Mouse (Mus musculus) heart, postnatal 0 days (tissue): ENCODE measurements around the gene Atg7. TPM values are rescaled to one million over a fixed set of nuclear protein-coding genes. Genes with fewer than 3 reads are reported as not detected.

Experiments used
- ATAC-seq: fragments of 200-750 bp; cut with Nextera tagmentation; 2 replicates; pipeline ENCODE4 v1.8.0; 2017; ENCODE audit warnings: low read depth, moderate number of reproducible peaks, moderate library complexity; ENCODE audit not compliant: insufficient read depth
- DNase-seq: peaks from one replicate; pipeline ENCODE4 v3.0.0-alpha.2; 2016; ENCODE audit warnings: low spot score
- H3K27ac ChIP-seq: fragments of 300-500 bp; sonication (generic); 2 replicates; pipeline ENCODE4 v1.5.1; 2014; ENCODE audit warnings: low read depth, mild to moderate bottlenecking
- H3K27me3 ChIP-seq: fragments of 300-500 bp; sonication (generic); 2 replicates; pipeline ENCODE4 v1.6.1; 2014; ENCODE audit warnings: low read length, mixed read lengths; ENCODE audit not compliant: control insufficient read depth, insufficient read depth
- H3K36me3 ChIP-seq: fragments of 300-500 bp; sonication (generic); replicated peaks from 2 replicates; pipeline ENCODE4 v1.6.1; 2014; ENCODE audit warnings: low read length, mixed read lengths; ENCODE audit not compliant: control insufficient read depth, insufficient read depth
- H3K4me1 ChIP-seq: fragments of 300-500 bp; sonication (generic); 2 replicates; pipeline ENCODE4 v1.6.1; 2014; ENCODE audit warnings: antibody characterized with exemption; ENCODE audit not compliant: control insufficient read depth, insufficient read depth
- H3K4me2 ChIP-seq: fragments of 300-500 bp; sonication (generic); 2 replicates; pipeline ENCODE4 v1.6.1; 2014; ENCODE audit warnings: low read depth, mild to moderate bottlenecking, low read length, moderate library complexity
- H3K4me3 ChIP-seq: fragments of 300-500 bp; sonication (generic); 2 replicates; pipeline ENCODE4 v1.5.1; 2014; ENCODE audit warnings: low read depth, low read length
- H3K9ac ChIP-seq: fragments of 300-500 bp; sonication (generic); replicated peaks from 2 replicates; pipeline ENCODE4 v1.6.1; 2014; ENCODE audit warnings: low read depth, low read length, mixed read lengths
- H3K9me3 ChIP-seq: fragments of 300-500 bp; sonication (generic); replicated peaks from 2 replicates; pipeline ENCODE4 v1.6.1; 2016; ENCODE audit warnings: low read length; ENCODE audit not compliant: control insufficient read depth
- CTCF ChIP-seq: IDR thresholded peaks from 2 replicates; pipeline ENCODE4 v1.5.1; 2016; ENCODE audit warnings: antibody characterized with exemption, control low read depth, low read depth
- EP300 ChIP-seq: IDR thresholded peaks from 2 replicates; pipeline ENCODE4 v1.6.1; 2016; ENCODE audit warnings: antibody characterized with exemption, low read depth
- WGBS: fragments of 180-500 bp; shearing (Covaris S2); extraction: QIAGEN DNeasy Blood & Tissue Kit; methylation state at CpG from one replicate; pipeline ENCODE4 v1.1.7; 2014; 5-methylcytosine and 5-hydroxymethylcytosine counted together
- polyA plus RNA-seq: library from polyadenylated mRNA; unstranded; fragments of >200 nt; fragmentation: Nextera tagmentation; extraction: Ambion mirVana; gene quantifications from 2 replicates; pipeline ENCODE4 v1.2.1, GENCODE M21; 2015
- total RNA-seq: library from RNA; depleted of rRNA; stranded (reverse); fragments of >200 nt; gene quantifications from 2 replicates; pipeline ENCODE4 v1.2.3, GENCODE M21; 2014; ENCODE audit warnings: low replicate concordance

Atg7 gene
- total and polyA plus RNA-seq, 2 experiments from 2014 or later: 13.8 to 14.8 TPM

DNA sequence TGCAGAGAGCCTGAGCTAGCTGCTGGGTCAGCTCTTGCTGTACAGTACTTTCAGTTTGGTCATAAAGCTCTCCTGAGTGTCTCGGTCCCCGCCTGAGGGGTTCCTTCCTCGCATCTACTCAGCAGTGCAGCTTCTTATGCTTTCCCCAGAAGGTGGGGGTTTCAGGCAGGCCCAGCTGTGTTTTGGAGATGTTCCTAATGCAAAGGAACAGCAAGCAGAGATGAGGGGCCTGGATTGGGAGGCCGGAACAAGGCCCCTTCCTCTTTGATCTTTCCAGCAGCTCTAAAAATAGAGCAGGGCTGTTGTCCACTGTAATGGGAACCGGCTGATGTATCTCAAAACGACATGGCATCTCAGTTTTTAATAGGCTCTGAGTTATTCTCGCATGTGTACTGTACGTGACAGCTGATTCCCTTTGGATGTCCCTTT lies 82.3 kb downstream of the Atg7 start:
- Histone ChIP-seq H3K9me3 (no peaks in the 10 kb centered on the region), H3K4me1 (peaks cover 11% of the 10 kb centered on the region), H3K27me3 (no peaks in the 10 kb centered on the region), H3K4me3 (0 out of 2 replicates have a peak overlapping the region, but pooled peaks have one; percentile 2), H3K4me2 (peak overlapping the region; percentile 57), H3K9ac (0 out of 2 replicates have a peak overlapping the region, but pooled peaks have one; percentile 4), H3K27ac (peak overlapping the region; percentile 54), H3K36me3 (no peaks in the 10 kb centered on the region)
- no peak for TF ChIP-seq EP300
- TF ChIP-seq CTCF: no peak
- ATAC-seq: peak; percentile 48; the same call in 1 of the 2 replicates
- DNase-seq: no peak
- WGBS: 19% methylated on average over 8 of the region's 8 CpGs

DNA sequence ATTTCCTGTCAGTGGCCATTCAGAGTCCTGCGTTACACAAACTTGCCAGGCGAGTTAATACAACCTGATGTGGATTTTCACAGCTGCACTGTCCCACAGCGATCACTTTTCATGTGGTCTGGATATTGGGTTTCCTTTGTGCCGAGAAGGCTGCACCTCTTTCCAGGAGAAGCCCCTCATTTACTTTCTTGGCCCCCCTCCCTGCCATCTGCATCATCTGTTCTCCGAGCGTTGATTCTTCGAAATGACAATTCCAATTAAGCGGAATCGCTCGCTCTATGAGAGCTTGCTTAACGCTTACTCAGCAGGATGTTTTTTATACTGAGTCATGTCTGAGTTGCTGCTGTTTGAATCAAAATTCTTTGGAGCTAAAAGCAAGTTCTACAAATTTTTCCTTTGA lies 83.8 kb downstream of the Atg7 start:
- DNase-seq (no peak), ATAC-seq (no peak)
- no peak overlapping the region for H3K27ac ChIP-seq
- no peak for TF ChIP-seq EP300
- TF ChIP-seq CTCF: no peak
- no peak overlapping the region for H3K4me3 ChIP-seq
- no peak overlapping the region for H3K9ac ChIP-seq
- H3K9me3 ChIP-seq: no peaks in the 10 kb centered on the region
- no peaks in the 10 kb centered on the region for H3K36me3 ChIP-seq
- no peaks in the 10 kb centered on the region for H3K27me3 ChIP-seq
- H3K4me1 ChIP-seq: peaks cover 11% of the 10 kb centered on the region
- H3K4me2 ChIP-seq: no peak overlapping the region
- 85% methylated on average over 11 of the region's 11 CpGs for WGBS

DNA sequence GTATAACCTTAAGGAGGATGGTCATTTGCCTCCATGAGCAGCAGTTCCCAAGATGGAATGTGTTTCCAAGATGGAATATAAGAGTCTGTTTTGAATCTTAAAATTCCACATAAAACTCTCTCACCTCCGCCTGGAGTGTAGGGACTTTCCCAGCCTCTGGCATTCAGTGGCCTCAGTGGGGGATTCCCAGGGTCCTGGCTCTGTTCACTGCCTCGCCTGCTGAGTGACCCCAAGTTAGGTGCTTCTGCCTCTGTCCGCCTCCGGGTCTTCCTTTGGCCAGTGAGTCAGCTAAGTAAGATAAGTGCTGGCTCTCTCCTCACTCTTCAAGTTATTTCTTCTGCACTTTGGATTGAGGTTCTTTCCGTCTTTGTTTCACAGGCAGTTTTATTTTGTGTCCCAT lies 90.3 kb downstream of the Atg7 start:
- Histone ChIP-seq H3K4me2 (no peak overlapping the region), H3K9me3 (no peaks in the 10 kb centered on the region), H3K27me3 (no peaks in the 10 kb centered on the region), H3K4me1 (0 out of 2 replicates have a peak, but pooled peaks cover 3% of the 10 kb centered on the region), H3K9ac (no peak overlapping the region), H3K4me3 (no peak overlapping the region), H3K27ac (no peak overlapping the region), H3K36me3 (peaks cover 4% of the 10 kb centered on the region; the same call in 1 of the 2 replicates)
- DNase-seq: no peak
- 54% methylated on average over 5 of the region's 5 CpGs for WGBS
- TF ChIP-seq CTCF (no peak), EP300 (no peak)
- ATAC-seq: no peak

DNA sequence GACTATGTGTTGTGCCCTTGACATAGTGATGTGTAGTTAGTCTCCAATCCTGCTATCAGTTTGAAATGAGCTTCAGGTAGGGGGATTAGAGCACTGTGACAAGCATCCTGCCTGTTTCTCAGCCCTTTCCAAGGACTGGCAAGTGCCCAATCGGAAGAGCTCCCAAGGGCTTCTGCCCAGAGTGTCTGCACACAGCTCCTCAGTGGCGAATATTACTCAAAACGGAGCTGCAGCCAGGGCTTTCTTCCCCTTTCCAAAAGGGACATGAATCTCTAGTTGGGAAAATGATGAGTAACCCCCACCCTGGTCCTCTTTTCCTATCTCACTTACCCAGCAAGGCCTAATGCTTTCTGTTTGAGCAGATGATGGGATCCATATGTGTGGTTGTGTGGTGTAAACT lies 90.8 kb downstream of the Atg7 start:
- H3K4me2 ChIP-seq: no peak overlapping the region
- 81% methylated on average over 3 of the region's 3 CpGs for WGBS
- no peak overlapping the region for H3K4me3 ChIP-seq
- DNase-seq (no peak), ATAC-seq (no peak)
- no peaks in the 10 kb centered on the region for H3K9me3 ChIP-seq
- H3K4me1 ChIP-seq: 0 out of 2 replicates have a peak, but pooled peaks cover 3% of the 10 kb centered on the region
- H3K27me3 ChIP-seq: no peaks in the 10 kb centered on the region
- TF ChIP-seq EP300: no peak
- no peak for TF ChIP-seq CTCF
- no peak overlapping the region for H3K27ac ChIP-seq
- H3K36me3 ChIP-seq: peaks cover 4% of the 10 kb centered on the region; the same call in 1 of the 2 replicates
- H3K9ac ChIP-seq: no peak overlapping the region

DNA sequence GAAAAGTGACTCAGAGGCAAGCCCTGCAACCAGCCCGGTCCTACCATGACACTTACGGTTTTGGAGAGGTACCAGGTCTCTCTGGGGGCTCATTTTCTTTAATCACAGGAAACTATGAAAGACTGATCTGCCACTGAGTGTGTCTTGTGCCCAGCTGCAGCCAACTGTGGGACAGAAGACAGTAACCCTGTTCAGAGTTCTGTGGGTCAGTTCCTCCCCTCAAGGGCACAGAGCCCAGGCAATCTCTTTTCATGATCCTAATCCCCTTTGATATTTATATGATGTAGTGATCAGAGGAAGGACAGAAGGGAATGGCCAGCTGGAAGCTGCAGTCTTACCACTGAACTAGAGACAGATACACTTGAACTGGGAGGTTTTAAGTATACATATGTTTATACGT lies 92.2 kb downstream of the Atg7 start:
- no peaks in the 10 kb centered on the region for H3K27me3 ChIP-seq
- peaks cover 4% of the 10 kb centered on the region; the same call in 1 of the 2 replicates for H3K36me3 ChIP-seq
- H3K27ac ChIP-seq: no peak overlapping the region
- H3K9ac ChIP-seq: no peak overlapping the region
- 0 out of 2 replicates have a peak, but pooled peaks cover 3% of the 10 kb centered on the region for H3K4me1 ChIP-seq
- no peak overlapping the region for H3K4me2 ChIP-seq
- 75% methylated on average over 3 of the region's 3 CpGs for WGBS
- TF ChIP-seq CTCF (no peak), EP300 (no peak)
- H3K4me3 ChIP-seq: no peak overlapping the region
- ATAC-seq: no peak
- DNase-seq: no peak
- no peaks in the 10 kb centered on the region for H3K9me3 ChIP-seq

DNA sequence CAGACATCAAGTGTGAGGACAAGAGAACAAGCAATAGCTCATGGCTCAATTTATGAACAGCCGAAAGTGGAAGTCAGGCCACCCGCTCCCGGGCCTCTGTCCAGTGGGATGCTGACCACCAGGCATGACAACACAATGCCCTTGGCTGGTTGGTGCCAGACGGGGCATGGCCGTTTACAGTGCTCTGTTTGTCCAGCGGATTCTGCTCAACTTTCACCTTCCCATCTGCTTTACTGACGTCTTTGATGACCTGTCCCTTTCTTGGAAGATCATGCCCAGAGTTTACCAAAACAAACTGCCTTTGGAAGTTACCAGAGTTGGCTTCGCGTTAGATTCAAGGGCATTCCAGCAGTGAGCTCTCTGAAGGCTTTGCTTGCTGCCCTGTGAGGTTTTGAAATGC lies 93.5 kb downstream of the Atg7 start:
- ATAC-seq (no peak), DNase-seq (no peak)
- Histone ChIP-seq H3K27ac (no peak overlapping the region), H3K27me3 (no peaks in the 10 kb centered on the region), H3K36me3 (peaks cover 4% of the 10 kb centered on the region; the same call in 1 of the 2 replicates), H3K4me3 (no peak overlapping the region), H3K9me3 (no peaks in the 10 kb centered on the region), H3K4me1 (0 out of 2 replicates have a peak, but pooled peaks cover 3% of the 10 kb centered on the region), H3K9ac (no peak overlapping the region), H3K4me2 (no peak overlapping the region)
- TF ChIP-seq CTCF (no peak), EP300 (no peak)
- 94% methylated on average over 9 of the region's 9 CpGs for WGBS
